Mouse (Mus musculus) kidney, postnatal 25 days (tissue): ENCODE measurements at regions not wholly inside any gene's neighbourhood (a gene's known extent, or its start where the extent isn't known, plus 50 kb on each side); places are given as distances from the start of the nearest gene placed in this dataset.
A peak's percentile ranks its signal among the peaks of the same experiment; 100 is the strongest.

Experiments
- DNase-seq, 2 experiments: peaks; one replicate each; pipeline ENCODE4 v3.0.0; 2021; ENCODE audit warnings: mixed read lengths in 2 of 2

DNA sequence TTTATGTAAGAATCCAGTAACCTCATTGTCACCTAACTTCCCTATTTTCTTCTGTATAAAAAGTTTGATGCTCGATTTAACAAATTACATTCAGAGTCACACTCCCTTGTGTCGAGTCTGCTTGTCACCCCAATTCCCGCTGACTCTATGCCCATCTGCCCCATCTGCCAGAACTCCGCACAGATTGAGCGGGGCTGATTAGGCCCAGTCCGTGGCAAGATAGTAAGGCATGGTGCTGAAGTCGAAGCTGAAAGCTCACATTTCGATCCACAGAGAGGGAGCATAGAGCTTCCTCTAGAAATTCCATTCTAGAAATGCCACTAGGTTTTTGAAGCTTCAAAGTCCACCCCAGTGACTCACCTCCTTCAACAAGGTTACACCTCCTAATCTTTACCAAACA lies 210.7 kb upstream of the Akirin2 start:
- DNase-seq, result no peak

DNA sequence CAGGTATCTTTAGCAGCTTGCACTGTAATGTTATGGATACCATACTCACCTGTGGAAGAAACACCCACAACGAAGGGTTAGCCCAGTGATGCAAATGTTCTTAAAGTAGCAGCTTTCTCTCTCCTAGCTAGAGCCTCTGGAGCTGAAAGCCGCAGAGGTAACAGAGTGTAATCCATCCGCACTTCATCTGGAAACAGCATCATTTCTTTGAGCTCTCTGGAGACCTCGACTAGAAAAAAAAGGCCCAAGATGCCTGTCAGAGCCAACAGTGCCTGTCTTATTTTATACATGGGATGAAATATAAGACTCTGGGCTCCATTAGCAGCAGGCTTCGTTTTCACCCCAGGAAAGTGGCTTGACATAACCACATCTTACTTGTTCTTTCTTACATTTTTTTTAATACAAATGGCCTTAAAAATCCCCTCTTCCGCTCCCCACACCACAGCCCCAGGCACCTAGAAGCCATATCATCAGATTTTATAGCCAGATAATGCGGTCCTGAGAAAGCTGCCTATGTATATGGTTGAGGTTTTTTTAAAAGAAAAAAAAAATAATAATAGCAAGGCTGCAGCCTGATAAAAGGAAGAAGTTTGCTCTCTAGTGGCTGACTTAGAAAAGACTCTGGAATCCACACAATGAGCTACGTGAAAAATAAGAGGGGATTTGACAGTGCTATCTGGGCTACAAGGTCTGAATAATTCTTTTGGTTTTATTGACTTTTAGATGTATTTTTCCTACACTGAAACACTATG lies 179.3 kb upstream of the Akirin2 start:
- DNase-seq, result no peak

DNA sequence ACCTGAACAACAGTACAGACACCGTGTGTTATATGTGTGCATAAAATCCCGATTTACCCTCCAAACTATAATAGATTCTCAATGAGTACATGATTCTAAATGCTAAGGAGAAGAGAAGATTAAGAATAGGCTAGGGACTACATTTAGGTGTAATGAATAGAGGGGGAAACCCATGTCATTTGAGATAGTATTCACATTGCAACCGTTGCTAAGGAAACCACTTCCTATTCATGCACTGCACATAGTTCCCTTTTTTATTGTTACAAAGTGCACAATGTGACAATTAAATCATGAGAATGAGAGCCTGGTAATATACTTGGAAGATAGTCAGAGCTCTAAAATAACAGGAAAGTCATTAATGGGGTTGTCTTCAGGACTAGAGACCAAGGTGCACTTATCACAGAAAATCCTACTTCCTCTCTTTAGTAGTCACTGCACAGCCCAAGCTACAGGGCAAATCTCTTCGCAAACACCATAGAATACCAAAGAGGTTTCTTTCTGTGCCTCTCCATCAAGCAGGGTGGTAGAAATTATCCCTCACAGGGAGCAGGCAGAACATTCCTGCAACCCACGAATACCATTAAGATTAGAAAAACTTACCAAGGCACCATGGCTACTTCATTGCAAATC lies 164.3 kb upstream of the Akirin2 start:
- no peak for DNase-seq

DNA sequence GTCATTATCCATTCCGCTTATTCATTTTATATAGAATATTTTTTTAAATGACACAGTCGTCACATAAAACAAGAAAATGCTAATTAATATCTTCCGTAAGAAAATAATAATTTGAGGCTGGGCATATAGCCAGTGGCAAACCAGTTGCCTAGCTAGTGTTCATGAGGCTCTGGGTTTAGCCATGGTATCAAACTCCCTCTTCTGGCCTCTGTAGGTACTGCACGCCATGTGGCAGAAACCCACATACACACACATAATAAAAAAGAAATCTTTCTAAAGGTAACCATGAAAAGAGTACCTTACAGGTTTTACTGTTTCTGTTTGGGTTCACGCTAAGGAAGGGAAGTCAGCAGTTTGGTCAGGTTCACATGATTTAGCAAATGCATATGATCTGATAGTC lies 159.2 kb upstream of the Akirin2 start:
- no peak for DNase-seq

DNA sequence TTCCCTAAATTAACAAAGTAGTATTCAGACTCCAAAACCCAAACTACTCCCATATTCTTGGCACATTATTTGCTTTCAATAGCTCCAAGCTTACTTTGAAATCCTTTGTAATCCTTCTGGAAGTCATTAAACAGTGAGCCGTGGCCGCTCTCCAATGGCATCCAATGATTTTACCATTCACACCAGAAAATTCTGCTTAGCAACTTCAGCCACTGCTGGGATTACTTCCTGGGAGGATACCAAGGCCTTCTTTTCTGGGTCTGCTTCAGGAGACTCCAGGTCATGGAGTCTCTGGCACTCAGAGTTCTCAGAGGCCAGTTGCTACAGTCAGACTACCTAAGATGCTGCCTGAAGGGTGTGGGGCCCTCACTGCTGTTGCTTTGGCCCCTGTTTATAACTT lies 147.7 kb upstream of the Akirin2 start:
- no peak for DNase-seq

DNA sequence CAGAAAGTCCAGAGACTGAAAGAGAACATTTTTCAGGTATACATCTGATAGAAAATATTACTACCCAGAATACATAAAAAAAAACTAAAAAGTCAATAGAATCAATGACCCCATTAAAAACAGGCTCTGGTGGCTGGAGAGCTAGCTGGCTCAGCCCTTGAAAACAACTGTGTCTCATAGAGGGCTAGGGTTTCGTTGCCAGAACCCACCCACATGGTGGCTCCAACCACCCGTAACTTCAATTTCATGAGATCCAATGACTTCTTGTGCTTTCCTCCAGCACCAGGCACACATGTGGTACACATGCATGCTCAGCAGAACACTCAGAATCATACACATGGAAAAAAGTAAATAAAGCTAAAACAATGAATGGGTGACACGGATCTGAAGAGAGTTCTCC lies 143.6 kb upstream of the Akirin2 start:
- DNase-seq, result peak in 1 of 2 experiments; percentile 5

DNA sequence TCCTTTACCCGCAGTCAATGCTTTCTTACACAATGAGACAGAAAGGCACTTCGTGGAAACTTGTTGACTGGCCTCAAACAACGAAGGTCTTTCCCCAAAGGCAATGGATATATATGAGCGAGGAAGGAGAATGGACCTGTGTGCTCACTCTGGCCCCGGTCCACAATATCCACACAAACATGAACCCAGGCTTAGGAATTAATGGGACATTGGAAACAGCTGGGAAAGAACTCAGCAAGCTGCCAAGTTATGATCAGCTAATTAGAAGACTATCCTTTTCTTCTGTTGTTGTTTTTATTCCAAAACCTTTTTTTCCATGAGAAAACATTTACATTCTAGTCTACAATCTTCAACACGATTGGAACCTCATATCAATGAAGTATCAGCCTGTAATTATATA lies 129.8 kb upstream of the Akirin2 start:
- peak in 1 of 2 experiments; percentile 15 for DNase-seq

DNA sequence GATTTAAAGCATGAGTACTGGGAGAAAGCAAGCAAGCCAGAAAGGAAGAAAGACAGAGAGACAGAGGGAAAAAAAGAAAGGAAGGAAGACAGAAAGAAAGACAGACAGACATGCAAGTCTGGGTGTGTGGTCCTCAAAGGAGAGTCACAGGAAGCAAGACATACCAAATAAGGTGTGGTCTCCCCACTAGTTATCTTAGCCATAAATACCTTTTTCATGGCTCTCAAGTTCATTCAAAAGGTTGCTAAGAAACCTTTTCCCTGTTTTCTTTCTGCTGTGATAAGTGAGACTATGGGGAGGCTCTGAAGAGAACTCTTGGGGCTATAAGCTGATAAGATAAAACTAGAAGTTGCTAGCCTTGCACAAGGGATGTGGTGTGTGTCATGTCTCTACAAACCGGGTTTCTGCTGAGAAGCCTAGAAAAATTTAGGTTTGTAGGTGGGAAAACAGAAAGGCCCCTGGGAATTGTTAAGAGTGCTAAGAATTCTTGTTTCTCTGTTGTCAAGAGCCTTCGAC lies 126.5 kb upstream of the Akirin2 start:
- DNase-seq, result no peak

DNA sequence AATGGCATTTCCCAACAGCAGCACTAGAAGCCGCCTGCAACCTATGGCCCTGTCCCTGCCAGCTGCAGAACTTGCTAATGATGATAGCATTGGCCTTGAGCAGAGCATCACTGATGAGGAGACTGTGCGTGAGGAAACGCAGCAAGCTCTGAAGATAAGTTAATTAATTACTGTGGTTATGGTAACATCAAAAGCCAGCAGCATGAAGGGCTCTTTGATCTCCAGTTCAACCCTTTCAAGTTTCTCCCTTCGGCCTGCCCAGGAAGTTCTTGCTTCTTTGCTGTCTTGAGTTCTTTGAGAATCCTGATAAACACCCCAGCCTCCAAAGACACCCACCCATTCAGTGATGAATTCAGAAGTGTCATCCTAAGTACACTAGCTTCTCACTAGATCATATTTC lies 121.7 kb upstream of the Akirin2 start:
- no peak for DNase-seq

DNA sequence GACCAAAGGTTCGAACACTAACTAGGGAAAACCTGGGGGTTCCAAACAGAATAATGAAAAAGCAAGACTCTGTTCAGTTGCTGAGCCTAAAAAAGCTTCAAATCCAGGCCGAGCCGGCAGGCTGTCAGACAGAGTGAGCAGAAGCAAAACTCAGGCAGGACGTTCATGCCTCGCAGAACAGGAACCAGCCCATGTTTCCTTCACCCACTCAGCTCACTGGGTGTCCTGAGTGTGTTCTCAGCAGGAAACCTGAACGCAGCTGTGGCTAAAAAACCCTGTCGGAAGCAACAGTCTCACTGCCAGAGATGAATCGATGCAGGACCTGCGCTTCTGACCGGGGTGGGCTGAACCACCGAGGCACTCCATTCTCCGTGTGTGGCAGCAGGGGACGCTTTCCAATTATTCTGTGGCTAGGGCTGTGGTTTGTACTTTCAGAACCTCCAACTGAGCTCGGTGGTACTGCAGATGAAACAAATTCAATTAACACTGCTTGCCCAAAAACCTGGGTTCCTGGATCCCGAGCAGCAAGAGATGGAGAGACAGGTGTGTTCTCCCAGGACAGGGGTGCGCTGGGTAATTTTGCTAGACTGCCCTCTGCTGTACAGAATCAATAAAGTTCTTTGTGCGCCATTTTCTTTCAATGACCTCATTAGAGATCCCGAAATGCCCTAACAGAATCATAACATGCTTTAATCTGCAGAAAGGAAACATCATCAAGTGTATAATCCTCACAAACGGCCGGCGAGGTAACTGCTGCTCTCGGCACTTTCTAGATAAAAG lies 121.1 kb upstream of the Akirin2 start:
- no peak for DNase-seq

DNA sequence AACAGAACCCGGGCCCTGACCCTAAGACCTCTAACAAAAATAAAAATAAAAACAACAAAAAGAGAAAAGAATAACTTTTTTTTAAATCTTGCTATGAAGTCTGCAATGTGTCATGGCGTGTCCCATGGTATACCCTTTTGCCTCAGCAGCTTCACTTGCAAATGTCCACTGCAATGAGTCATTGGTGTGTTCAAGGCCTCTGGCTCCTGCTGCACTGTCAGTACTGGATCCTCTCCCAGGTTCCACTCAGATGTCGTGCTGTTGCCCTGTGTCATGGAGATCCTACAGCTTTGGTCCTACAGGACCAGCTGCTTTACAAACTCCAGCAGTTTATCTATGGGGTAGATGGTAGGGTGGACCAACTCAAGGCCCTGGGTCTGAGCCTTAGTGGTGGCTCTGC lies 113.4 kb upstream of the Akirin2 start:
- DNase-seq, result no peak

DNA sequence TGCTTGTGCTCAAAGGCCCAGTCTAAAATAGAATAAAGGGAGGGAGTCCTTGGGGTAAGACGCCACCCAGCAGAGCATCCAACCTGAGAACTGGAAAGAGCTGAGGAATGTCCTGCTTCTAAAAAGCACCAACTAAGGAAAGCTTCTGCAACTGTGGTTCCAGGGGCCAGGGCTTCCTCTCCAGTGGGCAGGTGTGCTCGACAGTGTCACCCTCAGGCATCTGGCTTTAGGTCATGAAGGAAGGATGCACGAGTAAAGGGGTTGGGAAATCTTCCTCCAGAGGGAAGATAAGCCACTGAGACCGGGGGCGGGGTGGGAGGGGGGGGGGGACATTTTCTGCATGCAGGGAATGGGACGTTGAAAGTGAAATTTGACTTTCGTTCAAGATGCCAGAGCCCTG lies 101.2 kb upstream of the Akirin2 start:
- DNase-seq, result no peak

DNA sequence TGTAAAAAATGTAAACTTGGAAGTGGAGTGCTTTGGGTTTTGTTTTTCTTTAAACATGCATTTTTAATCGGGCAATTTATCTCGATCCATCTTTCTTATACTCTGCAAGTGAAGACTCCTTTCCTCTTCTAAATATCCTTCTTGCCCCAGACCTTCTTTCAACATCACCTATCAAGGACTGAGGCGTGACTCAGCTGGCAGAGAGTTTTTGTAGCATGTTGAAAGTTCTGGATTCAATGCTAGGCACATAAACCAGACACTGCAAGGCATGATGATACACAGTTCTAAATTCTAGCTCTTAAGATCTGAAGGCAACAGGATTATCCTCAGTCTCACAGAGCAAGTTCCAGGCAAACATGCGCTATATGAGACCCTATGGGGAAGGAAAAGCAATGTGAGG lies 88.1 kb upstream of the Akirin2 start:
- no peak for DNase-seq

DNA sequence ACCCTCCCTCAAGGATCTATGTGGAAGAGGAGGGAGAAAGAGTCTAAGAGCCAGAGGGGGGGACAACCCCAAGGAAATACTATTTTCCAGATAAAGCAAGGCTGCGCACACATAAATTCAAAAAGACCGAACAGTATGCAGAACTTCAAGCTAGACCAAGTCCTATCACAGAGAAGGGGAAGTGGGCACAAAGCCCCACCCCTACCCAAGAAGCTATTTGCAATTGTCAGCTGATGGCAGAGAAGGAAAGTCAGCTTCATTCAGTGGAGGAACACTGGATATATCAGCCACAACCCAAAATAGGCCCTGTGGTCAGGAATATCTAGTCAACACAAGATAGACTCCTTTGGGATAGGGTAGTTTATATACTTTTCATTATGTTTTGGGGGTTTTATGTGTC lies 84.9 kb upstream of the Akirin2 start:
- DNase-seq, result no peak

DNA sequence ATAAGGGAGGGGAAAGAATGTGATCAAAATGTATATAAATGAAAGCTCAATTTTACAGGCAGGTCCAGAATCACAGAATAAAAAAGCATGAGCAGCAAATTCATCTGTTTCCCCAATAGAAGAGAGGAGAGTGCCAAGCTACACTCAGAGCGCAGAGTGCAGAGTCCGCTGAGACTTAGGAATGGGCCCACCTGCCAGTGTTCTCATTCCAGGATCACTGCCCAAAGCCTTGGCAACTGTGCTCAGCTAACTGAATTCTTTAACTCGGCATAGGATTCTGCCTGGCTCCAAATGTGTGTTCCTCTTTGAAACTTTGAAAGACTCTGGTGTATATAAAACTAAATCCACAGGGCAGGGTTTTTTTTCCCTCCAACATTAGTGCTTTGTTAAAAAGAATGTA lies 84.4 kb upstream of the Akirin2 start:
- DNase-seq, result peak; percentile 45 to 68

DNA sequence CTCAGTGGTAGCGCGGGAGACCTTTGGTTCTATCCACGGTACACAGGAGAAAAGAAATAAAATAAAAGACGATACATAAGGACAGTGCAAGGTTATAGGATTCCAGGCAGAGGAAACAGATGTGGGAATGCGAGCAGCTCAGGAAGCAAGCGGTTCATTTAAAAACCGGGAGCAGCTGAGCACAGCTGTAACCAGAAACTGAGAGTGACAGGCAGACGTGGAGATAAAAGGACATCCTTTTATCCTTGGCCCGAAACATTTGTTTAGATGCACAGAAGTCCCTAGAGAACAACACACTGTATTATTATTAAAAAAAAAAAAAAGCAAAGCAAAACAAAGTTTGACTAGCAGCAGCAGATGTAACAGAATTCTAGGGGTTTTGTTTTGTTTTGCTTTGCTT lies 82.6 kb upstream of the Akirin2 start:
- DNase-seq, result peak; percentile 17 to 40

DNA sequence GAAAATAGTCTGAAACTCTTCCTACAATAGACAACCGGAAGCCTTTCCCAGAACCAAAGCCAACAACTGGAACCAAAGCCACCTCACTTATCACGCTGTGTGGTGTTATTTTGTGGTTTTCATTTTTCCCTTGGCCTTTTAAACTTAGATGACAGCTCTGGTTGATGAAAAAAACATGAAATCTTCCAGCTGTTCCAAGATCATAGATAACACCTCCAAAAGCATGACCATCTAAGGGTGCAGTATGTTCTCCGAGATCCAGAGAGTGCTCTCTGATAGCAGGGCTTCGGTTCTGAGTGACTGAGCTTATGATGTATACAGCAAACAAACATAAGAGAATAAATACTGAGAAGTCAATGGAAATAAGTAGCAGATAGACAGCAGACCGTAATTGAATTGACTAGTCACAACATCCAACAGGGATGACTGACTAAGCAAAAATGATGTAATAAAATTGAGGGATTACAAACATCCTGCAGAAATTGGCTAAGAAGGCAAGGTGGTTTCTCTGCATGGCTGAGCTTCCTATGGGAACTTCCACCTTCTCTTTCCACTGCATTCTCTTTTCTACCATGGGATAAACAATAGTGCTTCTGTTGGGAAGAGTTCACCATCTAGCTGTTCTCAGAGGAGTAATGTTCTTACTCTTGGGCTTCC lies 74.8 kb upstream of the Akirin2 start:
- DNase-seq, result no peak

DNA sequence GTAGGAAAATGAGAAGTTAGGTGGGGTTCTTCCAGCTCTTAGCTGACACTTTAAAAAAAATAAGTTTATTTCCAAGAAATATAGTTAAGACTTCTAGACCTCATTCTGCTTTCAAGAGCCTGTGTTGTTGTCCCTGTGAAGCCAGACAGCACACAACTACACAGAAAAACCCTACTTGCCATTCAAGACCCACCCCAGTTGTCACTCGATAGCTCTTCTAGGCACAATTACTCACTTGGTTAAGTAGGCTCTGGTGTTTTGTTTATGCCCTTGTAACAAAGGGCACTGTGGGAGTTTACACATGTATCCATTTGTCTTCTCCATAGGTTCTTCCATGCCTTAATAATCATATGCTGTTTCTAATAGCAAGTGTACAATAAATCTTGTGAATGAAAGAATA lies 66.5 kb upstream of the Akirin2 start:
- no peak for DNase-seq

DNA sequence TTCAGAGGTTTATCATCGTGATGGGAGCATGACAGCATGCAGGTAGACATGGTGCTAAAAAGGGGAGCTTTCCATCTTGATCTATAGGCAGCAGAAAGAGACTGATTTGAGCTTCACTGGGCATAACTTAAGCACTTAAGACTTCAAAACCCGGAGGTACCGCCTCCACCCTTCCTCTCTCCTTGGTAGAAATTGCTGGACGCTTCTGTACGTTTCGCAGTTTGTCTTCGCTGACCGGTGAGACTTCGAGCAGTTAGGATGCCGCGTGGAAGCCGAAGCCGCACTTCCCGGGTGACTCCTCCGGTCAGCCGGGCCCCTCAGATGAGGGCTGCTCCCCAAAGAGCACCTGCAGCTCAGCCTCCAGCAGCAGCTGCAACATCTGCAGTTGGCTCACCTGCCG lies 65.2 kb upstream of the Akirin2 start:
- no peak for DNase-seq

DNA sequence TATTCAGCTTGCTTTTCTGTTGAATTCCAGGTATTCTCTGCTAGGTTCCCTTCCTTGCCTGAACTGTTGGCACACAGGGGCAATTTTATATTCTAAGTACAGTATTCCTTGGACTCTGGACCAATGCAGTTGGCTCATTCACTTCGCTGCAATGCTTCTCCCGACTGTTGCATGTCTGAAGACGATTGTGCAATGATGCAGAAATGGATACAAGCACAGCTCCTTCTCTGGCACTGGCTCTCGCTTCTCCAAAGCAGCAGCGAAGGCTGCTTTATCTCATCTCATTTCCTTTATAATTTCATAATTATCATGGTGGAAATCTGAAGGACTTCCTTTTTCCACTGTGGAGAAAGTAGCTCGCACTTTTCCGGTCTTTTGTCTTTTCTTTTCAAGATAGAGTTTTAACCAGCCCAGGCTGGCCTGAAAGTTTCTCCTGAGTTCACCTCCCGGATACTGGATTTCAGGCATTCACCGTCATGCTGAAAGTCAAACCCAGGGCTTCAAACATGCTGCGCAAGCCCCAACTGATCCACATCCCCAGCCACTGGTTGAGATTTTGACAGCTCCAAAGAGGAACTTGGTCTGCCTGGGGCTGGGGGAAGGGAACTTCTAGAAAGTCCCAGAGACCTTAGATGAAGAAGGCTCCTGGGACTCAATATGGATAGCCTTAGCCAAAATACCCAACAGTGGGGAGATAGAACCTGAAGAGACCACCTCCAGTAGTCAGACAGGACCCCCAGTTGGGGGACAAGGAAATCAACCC lies 55.6 kb upstream of the Akirin2 start:
- DNase-seq, result peak; percentile 19 to 37

DNA sequence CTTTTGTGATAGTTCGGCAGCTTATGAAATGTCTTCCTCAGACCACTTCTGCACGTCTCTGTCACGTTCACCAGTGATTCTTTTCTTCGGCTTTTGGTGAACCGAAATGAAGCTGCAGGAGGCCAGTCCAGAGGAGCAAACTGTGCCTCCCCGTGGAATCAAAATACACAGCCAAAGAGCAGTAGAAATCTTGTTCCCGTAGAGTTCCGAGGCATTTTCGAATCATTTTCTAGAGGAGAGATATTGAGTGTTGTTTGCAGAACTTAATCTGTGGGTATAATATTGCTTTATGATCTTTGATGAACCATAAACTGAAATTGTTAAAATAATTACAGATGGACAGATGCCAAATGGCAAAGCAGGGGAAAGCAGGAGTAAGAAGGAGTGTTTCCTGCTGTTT lies 52.4 kb upstream of the Akirin2 start:
- DNase-seq, result no peak

DNA sequence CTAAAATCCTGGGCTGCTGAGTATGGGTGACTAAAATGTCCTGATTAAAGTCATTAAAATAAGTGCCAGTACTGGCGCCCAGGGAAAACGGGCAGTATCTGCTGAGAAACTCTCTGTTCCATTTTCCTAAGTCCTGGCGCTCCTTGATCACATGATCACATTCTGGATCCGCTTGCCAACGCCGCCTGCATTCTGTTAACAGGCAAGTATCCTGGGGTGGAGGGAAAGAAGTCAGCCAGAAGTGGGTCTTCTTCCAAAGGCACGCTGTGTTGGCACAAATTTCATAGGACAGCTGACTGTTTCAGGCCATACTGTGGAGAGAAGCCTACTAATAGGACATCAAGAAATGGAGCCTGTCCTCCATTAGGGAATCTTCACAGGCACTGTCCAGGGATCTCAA lies 52.0 kb upstream of the Akirin2 start:
- DNase-seq, result no peak

DNA sequence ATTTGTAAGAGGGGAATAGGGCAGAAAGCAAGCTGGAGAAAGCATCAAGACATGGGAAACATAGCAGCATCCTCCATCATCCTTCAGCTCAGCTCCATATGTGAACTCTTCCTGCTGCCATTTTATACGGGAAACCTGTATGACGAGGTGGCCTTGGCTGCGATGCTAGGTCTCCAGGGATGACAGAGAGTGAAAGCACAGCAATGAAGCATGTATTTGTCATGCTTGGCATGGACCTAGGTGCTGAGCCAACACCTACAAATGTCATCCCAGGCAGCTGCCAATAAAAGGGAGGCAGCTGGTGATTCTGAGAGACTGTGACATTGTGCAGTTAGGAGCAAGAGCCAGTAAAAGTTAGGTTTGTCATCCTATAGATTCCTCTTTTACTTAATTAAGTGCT lies 51.0 kb upstream of the Akirin2 start:
- DNase-seq, result no peak
